Mouse (Mus musculus) ES-Bruce4 (cell line): ENCODE measurements around the gene Wfdc5.

ENCODE experiments used
- CTCF ChIP-seq: IDR thresholded peaks from one replicate; pipeline ENCODE4 v1.8.1; 2011; ENCODE audit warnings: low read depth, low read length
- EP300 ChIP-seq: IDR thresholded peaks from 2 replicates; pipeline ENCODE4 v1.6.1; 2011; ENCODE audit warnings: low read depth, low read length; ENCODE audit not compliant: insufficient read depth

GRCm38 (mm10) chr2:164173394-164173793 lies 9.1 kb downstream of the Wfdc5 start:
- TF ChIP-seq CTCF = no peak
- no peak for TF ChIP-seq EP300
